Mouse (Mus musculus) olfactory bulb, adult 2 months (tissue): ENCODE results near the gene Defb35. TPM values are rescaled to one million over a fixed set of nuclear protein-coding genes. Genes with fewer than 3 reads are reported as not detected.
"Not testable (repeated sequence)": the region's sequence is repeated elsewhere in the genome, so short reads cannot be mapped to it uniquely, and the experiment has no call there.

Source experiments
- H3K27ac ChIP-seq: fragments of 200-500 bp; 2 replicates; pipeline ENCODE4 v1.5.1; 2012; ENCODE audit warnings: low read depth, low read length; ENCODE audit not compliant: insufficient read depth
- H3K4me1 ChIP-seq: fragments of 200-500 bp; 2 replicates; pipeline ENCODE4 v1.6.1; 2012; ENCODE audit warnings: low read length; ENCODE audit not compliant: control insufficient read depth, insufficient read depth
- H3K4me3 ChIP-seq: fragments of 200-500 bp; 2 replicates; pipeline ENCODE4 v1.5.1; 2012; ENCODE audit warnings: mild to moderate bottlenecking, low read depth, low read length, moderate library complexity; ENCODE audit not compliant: insufficient read depth
- CTCF ChIP-seq: fragments of 200-500 bp; IDR thresholded peaks from 2 replicates; pipeline ENCODE4 v1.5.1; 2012; ENCODE audit warnings: low read depth, mild to moderate bottlenecking, low read length, moderate library complexity; ENCODE audit not compliant: insufficient read depth
- POLR2A ChIP-seq: fragments of 200-500 bp; IDR thresholded peaks from 2 replicates; pipeline ENCODE4 v1.6.1; 2012; ENCODE audit warnings: mild to moderate bottlenecking, low read depth, low read length, moderate library complexity; ENCODE audit not compliant: insufficient read depth
- WGBS: fragments of 180-500 bp; shearing (Covaris S2); methylation state at CpG from one replicate; pipeline ENCODE4 v1.1.7; 2018; 5-methylcytosine and 5-hydroxymethylcytosine counted together
- polyA plus RNA-seq: library from polyadenylated mRNA; stranded (reverse); fragments of >200 nt; gene quantifications from 2 replicates; pipeline ENCODE4 v1.2.4, GENCODE M21; 2012; ENCODE audit warnings: low replicate concordance; ENCODE audit not compliant: missing spikeins, insufficient read depth, insufficient read length

Defb35 gene
- not detected in 2 replicates for polyA plus RNA-seq

DNA sequence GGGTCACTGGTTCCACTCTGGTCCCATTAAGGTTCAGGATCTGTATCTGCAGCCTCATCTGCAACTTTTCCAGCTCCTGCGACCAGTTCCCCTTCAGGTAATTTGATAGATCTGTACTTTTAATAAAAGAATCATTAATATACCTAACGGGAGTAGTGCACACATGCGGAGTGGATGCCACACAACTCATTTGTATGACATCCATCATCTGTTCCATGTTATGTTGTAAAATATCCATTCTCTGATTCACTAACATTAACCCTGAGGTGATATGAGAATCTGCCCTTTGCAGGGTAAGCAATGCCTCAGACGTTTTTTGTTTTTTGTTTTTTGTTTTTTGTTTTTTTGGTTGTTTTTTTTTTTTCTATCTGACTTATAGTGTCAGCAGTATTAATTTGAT, at the start of gene Defb35:
Gene Defb35 (plus strand): TSS at position 301 of the 400 bp plus-strand sequence.
- WGBS, result 83% methylated on average over 4 of the region's 4 CpGs
- not testable (repeated sequence) for H3K4me1 ChIP-seq, H3K4me3 ChIP-seq, H3K27ac ChIP-seq

DNA sequence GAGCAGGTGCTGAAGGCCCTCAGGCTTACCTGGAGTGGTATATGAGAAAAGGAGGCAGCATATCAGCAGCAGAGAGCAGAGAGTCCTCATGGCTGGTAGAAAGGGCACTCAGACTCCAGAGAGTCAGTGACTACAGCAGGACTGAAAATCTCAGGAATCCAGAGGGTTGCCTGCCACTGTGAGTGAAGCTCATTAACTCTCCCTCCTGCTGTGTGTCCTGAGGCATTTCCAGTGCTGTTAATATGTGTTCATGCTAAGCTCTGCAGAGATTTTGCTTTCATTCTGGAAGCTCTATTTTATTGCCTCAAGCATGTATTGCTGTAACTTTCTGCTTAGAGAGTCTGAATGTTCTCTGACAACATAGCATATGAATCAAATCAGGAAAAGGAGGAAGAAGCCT, 31.9 kb upstream of the Defb35 start, which contains the start of gene Defb11:
Gene Defb11 (minus strand): TSS at position 123 of the 400 bp plus-strand sequence.
- H3K4me3 ChIP-seq, H3K27ac ChIP-seq, H3K4me1 ChIP-seq: not testable (repeated sequence)

DNA sequence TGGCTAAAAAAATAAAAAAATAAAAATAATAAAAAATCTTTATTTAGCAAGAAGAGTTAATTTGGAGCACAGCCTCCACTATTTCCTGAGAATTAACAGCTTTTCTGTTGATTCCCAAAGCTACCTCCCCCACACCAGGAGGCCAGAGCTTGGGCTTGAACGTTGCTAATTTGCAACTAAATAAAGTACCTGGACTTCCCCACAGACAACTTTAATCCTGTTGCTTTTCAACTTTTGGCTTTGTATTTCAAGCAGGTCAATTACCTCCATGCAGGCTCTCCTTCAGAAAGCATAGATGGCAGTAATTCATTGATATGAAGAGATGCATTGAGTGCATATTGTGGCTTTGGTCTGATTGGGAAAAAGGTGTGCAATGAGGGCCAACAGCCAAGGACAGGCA, 26.2 kb upstream of the Defb35 start:
- Histone ChIP-seq H3K4me3 (no peak overlapping the region), H3K4me1 (no peaks in the 10 kb centered on the region), H3K27ac (no peak overlapping the region)
- WGBS, result 9% methylated on average over 1 of the region's 1 CpGs
- no peak for TF ChIP-seq CTCF
- TF ChIP-seq POLR2A, result no peak

DNA sequence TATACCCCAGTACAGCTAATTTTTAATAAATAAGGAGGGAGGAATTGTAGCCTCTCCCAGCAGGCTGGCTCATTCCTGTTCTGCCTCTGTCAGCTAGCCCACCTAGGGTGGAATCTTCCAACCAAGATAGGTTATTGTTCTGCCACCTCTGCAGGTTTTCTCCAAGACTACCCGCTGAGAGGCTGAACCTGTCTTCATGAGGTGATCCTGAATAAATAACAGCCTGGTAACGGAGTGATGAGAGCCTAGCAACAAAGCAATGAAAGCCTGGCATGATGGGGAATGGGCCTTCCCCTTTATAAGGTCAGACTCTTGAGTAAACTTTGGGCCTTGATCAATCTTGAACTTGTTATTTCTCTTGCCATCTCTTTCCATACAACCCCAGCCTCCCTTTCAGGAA, 25.6 kb upstream of the Defb35 start:
- Histone ChIP-seq H3K27ac (no peak overlapping the region), H3K4me1 (no peaks in the 10 kb centered on the region), H3K4me3 (no peak overlapping the region)
- TF ChIP-seq CTCF (no peak), POLR2A (no peak)
- WGBS, result 33% methylated on average over 2 of the region's 2 CpGs

DNA sequence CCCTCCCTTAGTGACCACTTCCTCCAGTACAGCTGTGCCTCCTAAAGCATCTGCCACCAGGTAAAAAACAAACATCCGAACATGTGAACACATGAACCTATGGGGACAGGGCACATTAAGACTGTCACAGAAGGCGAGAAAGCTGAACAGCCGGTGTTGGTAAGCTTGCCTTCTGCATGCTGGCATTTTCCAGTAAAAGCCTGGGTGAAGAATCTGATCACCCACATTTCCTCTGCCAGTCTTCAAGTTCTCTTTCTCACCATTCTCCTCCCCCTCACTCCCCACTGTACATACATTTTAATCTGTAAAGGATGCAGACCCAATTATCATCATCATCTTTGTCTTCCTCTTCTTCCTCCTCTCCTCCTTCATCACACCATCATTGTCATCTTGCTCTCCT, 22.5 kb upstream of the Defb35 start:
- H3K4me1 ChIP-seq, result no peaks in the 10 kb centered on the region
- TF ChIP-seq POLR2A, result no peak
- no peak for TF ChIP-seq CTCF
- 84% methylated on average over 3 of the region's 3 CpGs for WGBS
- no peak overlapping the region for H3K27ac ChIP-seq
- no peak overlapping the region for H3K4me3 ChIP-seq

DNA sequence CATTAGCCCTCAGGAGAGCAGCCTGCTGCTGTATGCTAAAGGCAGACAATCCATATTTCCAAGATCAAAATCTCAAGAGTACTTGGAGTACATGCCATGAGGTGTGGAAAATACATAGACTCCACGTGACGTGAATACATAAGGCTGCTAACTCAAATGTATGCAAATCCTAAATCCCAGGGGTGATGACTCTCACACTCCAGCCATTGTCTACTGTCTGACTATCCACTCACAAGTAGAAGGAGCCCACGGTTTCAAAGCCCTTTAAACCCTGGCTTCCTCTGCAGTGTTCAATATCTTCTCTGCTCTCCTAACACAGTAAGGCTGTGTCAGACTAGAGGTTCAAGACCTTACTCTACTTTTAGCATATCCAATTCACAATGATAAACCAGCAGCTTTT, 7.4 kb upstream of the Defb35 start:
- H3K4me1 ChIP-seq, H3K27ac ChIP-seq, H3K4me3 ChIP-seq: not testable (repeated sequence)
- 73% methylated on average over 3 of the region's 3 CpGs for WGBS

DNA sequence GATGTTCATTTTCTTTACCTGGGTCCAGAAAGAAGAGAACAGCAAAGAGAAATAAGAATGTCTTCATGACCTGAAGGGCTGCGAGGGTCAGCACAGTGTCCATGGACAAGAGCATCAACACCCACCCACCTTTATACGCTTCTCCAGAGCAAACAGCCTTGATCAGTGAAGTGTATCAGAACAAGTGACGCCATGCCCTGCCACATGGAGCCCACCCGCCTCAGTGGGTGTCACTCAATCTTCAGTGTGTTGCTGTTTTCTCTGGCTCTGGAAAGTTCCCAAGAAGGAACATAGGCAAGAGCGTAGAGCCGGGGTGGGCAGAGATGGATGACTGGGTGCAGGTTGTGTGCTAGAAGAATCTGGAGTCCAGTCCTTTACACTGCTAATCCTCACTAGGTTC, 5.5 kb upstream of the Defb35 start, which contains the start of gene Defb15:
Gene Defb15 (minus strand): TSS at position 101 of the 400 bp plus-strand sequence.
- H3K4me1 ChIP-seq, result no peaks in the 10 kb centered on the region
- no peak within 1 kb of the TSS for H3K4me3 ChIP-seq
- 94% methylated on average over 6 of the region's 6 CpGs for WGBS
- H3K27ac ChIP-seq, result no peak within 1 kb of the TSS
- TF ChIP-seq POLR2A (no peak), CTCF (no peak)

DNA sequence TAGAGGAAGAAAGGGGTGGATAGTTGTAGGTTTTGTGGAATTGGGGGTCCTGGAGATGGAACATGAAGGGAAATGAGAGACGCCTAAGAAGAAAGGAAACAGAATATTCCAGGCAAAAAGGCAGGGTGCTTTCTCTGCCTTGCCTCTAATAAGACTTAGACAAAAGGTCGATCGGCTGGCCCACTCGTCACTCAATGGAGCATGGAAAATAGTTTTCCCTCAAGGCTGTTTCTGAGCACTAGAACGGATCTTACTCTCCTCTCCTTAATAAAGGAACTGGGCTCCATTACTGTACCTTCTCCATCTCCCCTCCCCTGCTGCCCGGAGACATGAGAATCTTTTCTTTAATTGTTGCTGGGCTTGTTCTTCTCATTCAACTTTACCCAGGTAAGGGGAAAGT, 8.3 kb downstream of the Defb35 start, which contains the start of gene Defb13:
Gene Defb13 (plus strand): TSS at position 301 of the 400 bp plus-strand sequence.
- TF ChIP-seq CTCF (no peak), POLR2A (no peak)
- H3K27ac ChIP-seq, result no peak within 1 kb of the TSS
- WGBS, result 72% methylated on average over 6 of the region's 6 CpGs
- H3K4me3 ChIP-seq, result no peak within 1 kb of the TSS
- no peaks in the 10 kb centered on the region for H3K4me1 ChIP-seq

DNA sequence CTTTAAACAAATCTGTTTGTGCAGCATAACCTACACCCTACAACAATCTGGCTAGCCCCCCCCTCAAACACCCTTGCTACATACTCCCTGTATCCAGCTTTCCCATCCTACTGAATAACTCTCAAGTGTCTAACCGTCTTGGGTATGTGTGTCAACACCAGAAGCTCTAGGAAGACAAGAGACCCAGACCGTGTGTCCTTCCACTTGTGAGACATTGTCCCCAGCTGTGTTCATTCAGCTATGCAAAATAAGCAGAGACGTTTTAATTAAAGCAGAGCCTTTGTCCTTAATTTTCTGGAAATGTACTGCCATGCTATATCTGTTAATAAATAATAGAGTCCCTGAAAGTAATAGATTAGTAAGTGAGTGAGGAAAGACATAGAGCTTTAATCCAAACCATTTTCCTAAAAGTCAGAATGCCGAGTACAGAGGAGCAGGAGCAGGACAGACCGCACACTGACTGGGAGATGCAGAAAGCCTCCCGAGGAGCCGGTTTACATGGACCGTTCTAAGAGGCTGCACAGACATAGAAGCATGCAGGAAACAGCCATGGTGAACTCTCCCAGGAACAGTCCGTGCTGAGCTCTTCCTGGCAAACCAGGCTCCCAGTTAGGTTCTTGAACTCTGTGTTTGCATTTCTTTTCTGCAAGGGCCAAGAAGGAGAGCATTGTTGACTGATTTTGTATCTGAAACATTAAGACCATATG, 9.3 kb downstream of the Defb35 start:
- Histone ChIP-seq H3K4me1 (no peaks in the 10 kb centered on the region), H3K27ac (no peak overlapping the region), H3K4me3 (no peak overlapping the region)
- TF ChIP-seq CTCF (no peak), POLR2A (no peak)
- WGBS, result 32% methylated on average over 9 of the region's 9 CpGs

DNA sequence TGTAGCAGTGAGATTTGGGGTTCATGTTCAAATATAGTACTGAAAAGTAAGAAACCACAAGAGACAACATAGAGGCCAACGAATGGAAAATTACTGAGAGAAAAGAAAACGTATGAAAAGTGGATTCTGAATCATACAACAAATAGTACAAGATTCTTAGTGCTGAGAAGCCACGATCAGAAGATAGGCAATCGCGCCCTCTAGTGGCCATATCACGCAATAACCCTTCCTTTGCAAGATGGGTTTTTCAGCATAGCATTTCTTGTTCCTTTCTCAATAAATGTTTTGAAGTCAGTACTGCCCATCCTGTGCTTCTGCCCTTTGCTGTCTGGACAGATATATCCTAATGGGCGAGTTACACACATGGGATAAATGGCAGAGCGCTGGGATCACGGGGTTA, 17.2 kb downstream of the Defb35 start:
- Histone ChIP-seq H3K27ac (no peak overlapping the region), H3K4me1 (no peaks in the 10 kb centered on the region), H3K4me3 (no peak overlapping the region)
- no peak for TF ChIP-seq CTCF
- TF ChIP-seq POLR2A, result no peak
- 4% methylated on average over 9 of the region's 9 CpGs for WGBS
